Mouse (Mus musculus) thymus, postnatal 14 days (tissue): ENCODE results near the gene Cfap36.

Experiments
- DNase-seq: peaks from one replicate; pipeline ENCODE4 v3.0.0; 2021

The Cfap36 gene

DNA sequence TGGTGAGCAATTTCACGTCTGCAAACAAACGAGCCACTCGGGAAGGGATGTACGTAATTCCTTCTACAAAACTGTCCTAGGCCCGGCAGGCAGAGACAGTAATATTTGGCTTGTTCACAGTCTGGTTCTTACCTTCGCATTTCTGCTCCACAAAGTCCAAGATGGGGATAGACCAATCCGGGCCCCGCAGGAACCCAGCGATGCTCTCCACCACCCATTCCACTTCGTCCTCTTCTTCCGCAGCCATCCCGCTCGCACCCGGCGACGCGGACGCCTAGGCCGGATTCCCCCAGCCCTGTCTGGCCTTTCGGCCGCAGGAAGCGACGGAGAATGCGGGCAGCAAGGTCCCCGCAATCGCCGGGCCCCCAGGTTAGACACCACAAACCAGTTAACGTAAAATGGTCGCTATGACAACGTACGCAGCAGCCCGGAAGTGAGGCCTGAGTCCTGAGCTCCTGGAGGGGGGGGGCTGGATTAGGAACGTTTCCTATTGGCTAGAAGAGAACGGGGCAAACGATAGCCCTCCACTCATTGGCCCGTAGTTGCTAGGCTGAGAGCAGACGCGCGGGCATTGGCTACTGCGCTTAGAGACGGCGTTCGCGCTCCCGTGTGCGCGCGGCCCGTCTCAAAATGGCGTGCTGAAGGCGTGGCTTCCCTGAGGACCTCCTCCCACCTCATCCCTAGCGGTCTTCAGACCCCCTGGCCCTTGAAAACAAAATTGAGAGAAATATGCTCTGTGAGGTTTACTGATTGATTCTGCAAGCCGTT is at the start of gene Cfap36:
Gene Cfap36 (minus strand): TSS at position 527 of the 768 bp plus-strand sequence.
- peak; percentile 91 for DNase-seq

DNA sequence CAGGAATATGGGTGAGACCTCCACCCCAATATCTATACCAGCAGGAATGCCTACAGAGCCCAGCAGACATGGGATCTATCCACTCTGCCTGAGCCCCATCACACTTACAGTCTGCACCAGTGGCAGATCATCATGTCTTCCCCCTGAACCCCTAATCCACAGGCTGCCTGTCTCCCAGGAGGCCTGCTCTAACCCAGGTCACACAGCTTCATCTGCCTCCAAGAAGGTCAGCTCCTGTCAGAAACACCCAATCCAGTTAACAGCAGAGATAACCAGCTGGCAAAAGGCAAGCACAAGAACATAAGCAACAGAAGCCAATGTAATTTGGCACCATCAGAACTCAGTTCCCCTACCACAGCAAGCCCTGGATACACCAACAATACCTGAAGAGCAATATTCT is 40.1 kb upstream of the Cfap36 start:
- DNase-seq: no peak

DNA sequence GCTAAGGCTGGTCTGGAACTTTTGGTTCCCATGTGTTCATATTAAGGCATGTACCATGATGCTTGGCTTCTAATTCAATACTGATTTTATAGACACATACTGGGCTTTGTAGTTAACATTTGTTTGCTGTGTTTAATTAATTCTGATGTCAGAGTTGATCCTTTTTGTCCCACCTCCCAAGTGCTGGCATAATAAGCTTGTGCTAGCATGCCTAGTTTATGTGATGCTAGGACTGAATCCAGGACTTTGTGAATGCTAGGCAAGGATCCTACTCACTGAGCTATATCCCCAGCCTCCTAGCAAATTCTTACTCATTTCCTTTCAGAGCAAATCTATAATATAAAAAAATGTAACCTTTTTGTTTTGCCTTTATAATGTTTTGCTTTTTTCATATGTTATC is 38.8 kb upstream of the Cfap36 start:
- no peak for DNase-seq

- DNase-seq: no peak
Observed at GRCm38 (mm10) chr11:29274758-29275157, 27.5 kb upstream of the Cfap36 start.

GRCm38 (mm10) chr11:29267824-29268223 is 20.6 kb upstream of the Cfap36 start:
- peak; percentile 20 for DNase-seq

DNA sequence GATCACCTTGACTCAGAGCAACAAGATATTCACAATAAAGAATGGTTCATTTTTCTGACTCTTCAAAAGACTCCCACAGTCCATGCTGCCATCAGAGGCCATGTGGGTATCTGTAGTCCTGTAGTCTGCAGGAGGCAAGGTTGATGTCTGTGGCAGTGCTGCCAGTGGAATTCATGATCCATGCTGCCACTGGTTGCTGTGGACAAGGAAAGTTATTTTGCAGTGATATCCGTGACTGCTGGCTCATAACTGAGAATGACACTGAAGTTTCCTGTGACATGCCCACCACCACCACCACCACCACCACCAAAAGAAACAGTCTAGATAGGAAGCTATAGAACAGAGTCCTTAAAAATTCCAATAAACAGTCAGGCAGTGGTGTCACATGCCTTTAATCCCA is 7.4 kb upstream of the Cfap36 start:
- no peak for DNase-seq

DNA sequence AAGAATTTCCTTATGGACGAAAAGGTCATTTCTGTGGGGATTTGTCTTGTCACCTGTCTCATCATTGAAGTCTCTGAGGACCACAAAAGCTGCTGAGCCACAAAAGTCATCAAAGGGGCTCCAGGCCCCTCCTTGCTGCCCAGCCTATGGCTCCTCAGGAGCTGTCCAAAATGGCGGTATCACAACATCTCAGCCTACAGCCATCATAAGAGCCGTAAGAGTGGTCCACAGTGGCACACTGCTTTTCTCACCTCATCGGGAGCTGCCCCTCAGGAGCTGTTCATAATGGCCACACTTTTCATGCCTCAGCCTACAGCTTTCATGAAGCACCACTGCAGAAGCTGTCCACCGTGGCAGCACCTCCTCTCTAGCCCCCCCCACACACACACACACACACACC is 1.2 kb upstream of the Cfap36 start:
- DNase-seq: no peak

DNA sequence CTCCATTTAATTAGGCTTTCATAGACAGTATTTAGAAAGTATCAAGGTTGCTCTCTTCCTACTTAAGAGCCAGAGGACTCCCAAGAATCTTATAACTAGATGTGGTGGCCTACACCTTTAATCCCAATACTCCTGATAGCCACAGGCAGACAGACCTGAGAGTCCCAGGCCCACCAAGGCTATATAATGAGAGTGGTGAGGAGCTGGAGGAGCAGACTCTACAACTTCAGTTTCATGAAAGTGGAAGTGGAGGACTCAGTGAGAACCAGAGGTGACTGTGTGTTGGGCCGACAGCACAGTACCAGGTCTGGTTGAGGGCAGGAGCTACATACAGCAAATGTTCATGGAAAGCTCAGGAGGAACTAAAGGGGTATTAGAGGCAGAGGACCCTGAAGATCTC is 516 bp upstream of the Cfap36 start:
- no peak for DNase-seq

GRCm38 (mm10) chr11:29245988-29246387 is 1.2 kb downstream of the Cfap36 start:
- DNase-seq: no peak

- DNase-seq: no peak
Observed at GRCm38 (mm10) chr11:29241961-29242360, 5.2 kb downstream of the Cfap36 start.

GRCm38 (mm10) chr11:29239353-29239752 is 7.9 kb downstream of the Cfap36 start:
- DNase-seq: no peak

GRCm38 (mm10) chr11:29238551-29238950 is 8.7 kb downstream of the Cfap36 start:
- DNase-seq: no peak

GRCm38 (mm10) chr11:29238047-29238446 is 9.2 kb downstream of the Cfap36 start:
- DNase-seq: no peak

DNA sequence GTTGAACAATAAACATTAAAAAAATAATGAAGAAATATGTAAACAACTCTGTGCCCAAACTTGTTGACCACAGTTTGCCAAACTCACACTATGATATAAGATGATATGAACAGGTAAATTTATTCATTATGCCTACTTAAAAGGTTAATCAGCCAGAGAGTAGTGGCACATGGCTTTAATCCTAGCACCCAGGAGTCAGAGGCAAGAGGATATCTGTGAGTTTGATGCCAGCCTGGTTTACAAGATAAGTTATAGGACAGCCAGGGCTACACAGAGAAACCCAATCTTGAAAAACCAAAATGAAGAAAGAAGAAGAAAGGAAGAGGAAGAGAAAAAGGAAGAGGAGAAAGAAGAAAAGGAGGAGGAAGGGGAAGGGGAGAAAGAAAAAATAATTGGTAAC is 9.8 kb downstream of the Cfap36 start:
- no peak for DNase-seq

DNA sequence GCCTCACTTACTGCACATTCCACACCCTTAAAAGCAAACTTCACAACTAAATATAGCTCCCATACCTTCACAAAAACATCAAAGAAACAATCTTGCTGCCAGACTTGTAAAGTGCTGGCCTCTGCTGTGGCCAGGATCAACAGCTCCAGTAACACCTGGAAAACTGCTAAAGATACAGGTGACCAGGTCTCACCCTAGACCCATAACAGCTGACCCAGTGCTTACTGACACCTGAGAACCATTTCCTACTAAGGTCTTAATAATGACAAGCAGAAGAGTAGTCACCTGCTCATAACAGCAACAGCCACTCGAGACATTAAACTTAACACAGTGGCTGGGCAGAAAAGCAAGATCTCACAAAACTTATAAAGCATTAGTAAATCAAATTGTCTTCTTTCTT is 13.6 kb downstream of the Cfap36 start:
- no peak for DNase-seq

DNA sequence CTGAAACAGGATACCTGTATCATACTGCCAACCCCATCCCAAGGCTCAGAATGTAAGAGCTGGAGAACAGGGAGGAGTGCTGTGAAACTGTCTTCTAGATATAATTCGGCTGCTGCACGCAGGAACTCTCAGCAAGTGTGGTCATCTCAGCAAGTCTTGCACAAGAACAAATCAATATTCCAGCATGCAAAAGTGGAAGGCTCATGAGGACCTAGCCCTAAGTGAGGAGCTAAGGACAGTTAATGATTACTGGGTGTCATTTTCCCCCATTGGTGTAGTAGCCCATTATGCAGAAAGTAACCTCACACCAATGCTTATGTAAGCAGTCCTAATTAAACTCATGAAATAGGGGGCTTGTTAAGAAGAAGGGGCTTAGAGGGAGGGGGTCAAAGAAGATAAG is 18.3 kb downstream of the Cfap36 start:
- DNase-seq: no peak

GRCm38 (mm10) chr11:29224754-29225153 is 22.5 kb downstream of the Cfap36 start:
- no peak for DNase-seq

- DNase-seq: no peak
Observed at GRCm38 (mm10) chr11:29222310-29222709, 24.9 kb downstream of the Cfap36 start.

GRCm38 (mm10) chr11:29219055-29219454 is 28.2 kb downstream of the Cfap36 start:
- DNase-seq: no peak

DNA sequence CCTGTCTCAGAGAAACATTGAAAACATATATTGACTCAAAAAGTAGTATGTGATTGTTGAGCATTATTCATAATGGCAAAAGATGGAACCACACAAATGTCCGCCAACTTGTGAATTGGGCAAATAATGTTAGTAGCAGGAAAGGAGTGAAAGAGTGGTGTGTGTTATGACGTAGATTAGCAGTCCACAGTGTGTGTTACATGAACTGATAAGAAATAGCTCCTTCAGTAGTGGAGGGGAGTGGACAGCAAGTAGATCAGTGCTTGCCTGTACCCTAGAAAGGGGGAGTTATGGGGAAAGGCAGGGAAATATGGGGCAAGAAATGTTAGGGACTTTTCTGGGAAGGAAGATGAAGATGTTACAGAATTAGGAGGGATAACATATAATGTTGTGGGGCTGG is 31.0 kb downstream of the Cfap36 start:
- DNase-seq: no peak

DNA sequence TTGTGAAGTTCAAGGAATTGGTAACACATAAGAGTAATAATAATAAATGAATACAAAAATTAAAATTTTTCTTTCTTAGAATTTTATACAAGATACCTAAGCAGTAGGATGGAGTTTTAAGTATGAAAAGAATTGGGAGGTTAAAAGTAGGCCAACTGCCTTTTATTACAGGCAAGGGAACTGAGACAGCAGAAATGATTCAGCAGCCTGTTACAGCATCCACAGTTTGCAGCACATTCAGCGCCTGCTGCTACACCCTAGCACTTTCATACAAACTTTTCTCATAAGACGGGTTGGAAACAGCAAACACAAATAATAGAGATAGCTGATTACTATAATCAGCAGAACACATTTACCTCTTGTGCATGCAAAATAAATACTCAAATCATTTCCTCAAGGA is 37.4 kb downstream of the Cfap36 start:
- DNase-seq: no peak

DNA sequence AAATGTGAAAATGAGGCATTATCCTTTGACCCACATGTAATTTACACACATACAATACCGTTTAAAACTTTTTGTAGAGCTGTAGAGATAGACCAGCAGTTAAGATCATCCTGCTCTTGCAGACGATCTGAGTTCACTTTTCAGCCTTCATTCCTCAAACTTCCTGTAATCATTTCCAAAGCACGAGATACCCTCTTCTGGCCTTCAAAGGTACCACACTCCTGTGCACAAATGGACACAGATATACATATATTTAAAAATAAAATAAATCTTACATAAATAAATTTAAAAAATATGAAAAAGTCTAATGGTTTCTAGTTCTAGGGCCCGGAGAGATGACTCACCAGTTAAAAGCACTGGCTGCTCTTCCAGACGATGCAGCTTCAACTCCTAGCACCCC is 43.6 kb downstream of the Cfap36 start:
- no peak for DNase-seq

DNA sequence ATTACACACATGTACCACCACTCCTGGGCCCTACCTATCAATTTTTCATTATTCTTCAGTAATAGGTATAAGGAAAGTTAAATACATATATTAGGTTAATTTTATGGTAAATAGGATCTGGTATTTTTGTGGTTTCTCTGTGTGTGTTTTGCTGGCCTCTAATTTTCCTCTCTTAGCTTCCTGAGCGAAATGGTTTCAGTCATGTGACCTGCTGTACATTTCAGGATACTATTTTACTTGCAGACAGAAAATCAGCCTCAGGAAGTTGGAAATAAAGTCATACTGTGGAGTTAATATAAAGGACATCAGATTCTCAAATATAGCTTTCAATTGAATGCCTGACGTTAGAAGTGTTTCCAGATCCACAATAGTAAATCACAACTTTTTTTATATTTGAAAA is 58.2 kb downstream of the Cfap36 start:
- DNase-seq: no peak

DNA sequence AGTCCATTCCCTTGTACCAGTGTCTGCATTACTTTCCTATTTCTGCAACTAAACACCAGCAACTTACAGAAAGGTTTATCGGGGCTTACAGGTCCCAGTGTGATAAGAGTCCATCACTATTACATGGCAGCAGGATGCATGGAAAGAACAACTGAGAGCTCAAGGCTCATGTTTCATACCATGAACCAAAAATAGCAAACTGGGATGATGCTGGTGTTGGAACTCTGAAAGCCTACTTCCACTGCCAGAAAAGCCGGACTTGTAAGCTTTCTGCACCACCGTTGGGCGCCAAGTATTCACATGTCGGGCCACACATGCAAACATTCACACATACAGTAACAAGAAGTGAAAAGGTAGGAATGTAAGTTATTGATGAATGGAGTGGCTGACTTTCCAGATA is 65.5 kb downstream of the Cfap36 start:
- DNase-seq: no peak

GRCm38 (mm10) chr11:29180657-29181056 is 66.6 kb downstream of the Cfap36 start:
- DNase-seq: no peak
